Mouse (Mus musculus) heart, embryonic 13.5 days (tissue): ENCODE measurements around the gene Als2cl. TPM values are rescaled to one million over a fixed set of nuclear protein-coding genes. Genes with fewer than 3 reads are reported as not detected.

Experiments used
- ATAC-seq: fragments of 200-750 bp; cut with Nextera tagmentation; 2 replicates; pipeline ENCODE4 v1.8.0; 2017; ENCODE audit warnings: moderate TSS enrichment; ENCODE audit not compliant: insufficient number of reproducible peaks, low FRiP score, low TSS enrichment; ENCODE audit errors: extremely low read depth
- H3K27ac ChIP-seq: fragments of 300-500 bp; sonication (generic); replicated peaks from 2 replicates; pipeline ENCODE4 v1.5.1; 2015; ENCODE audit warnings: moderate library complexity, mild to moderate bottlenecking, inconsistent platforms
- H3K27me3 ChIP-seq: fragments of 300-500 bp; sonication (generic); replicated peaks from 2 replicates; pipeline ENCODE4 v1.6.1; 2015; ENCODE audit warnings: mild to moderate bottlenecking, inconsistent platforms
- H3K36me3 ChIP-seq: fragments of 300-500 bp; sonication (generic); 2 replicates; pipeline ENCODE4 v1.6.1; 2015; ENCODE audit warnings: mild to moderate bottlenecking, inconsistent platforms
- H3K4me1 ChIP-seq: fragments of 300-500 bp; sonication (generic); 2 replicates; pipeline ENCODE4 v1.6.1; 2015; ENCODE audit warnings: inconsistent platforms
- H3K4me2 ChIP-seq: fragments of 300-500 bp; sonication (generic); 2 replicates; pipeline ENCODE4 v1.6.1; 2015; ENCODE audit warnings: inconsistent platforms, mild to moderate bottlenecking, moderate library complexity
- H3K4me3 ChIP-seq: fragments of 300-500 bp; sonication (generic); 2 replicates; pipeline ENCODE4 v1.5.1; 2015; ENCODE audit warnings: moderate library complexity, mild to moderate bottlenecking, inconsistent platforms
- H3K9ac ChIP-seq: fragments of 300-500 bp; sonication (generic); 2 replicates; pipeline ENCODE4 v1.6.1; 2015; ENCODE audit warnings: inconsistent platforms, mild to moderate bottlenecking, moderate library complexity
- H3K9me3 ChIP-seq: fragments of 300-500 bp; sonication (generic); 2 replicates; pipeline ENCODE4 v1.6.1; 2016; ENCODE audit warnings: inconsistent platforms
- WGBS: fragments of 180-500 bp; shearing (Covaris S2); methylation state at CpG from one replicate; pipeline ENCODE4 v1.1.7; 2015; ENCODE audit warnings: mixed read lengths; 5-methylcytosine and 5-hydroxymethylcytosine counted together
- microRNA-seq: library from miRNA; unstranded; fragments of <30 nt; microRNA quantifications from one replicate; pipeline ENCODE4, GENCODE M21; 2016
- polyA plus RNA-seq: library from polyadenylated mRNA; unstranded; fragments of >200 nt; fragmentation: Nextera tagmentation; extraction: Ambion mirVana; gene quantifications from 2 replicates; pipeline ENCODE4 v1.2.1, GENCODE M21; 2015

The Als2cl gene
- polyA plus RNA-seq, 1 experiment from 2014 or later, result 0.88 TPM

GRCm38 (mm10) chr9:110947900-110948299, 68.2 kb downstream of the Als2cl start:
- Histone ChIP-seq H3K9ac (no peak overlapping the region), H3K4me1 (peaks cover 38% of the 10 kb centered on the region), H3K4me2 (no peak overlapping the region), H3K9me3 (no peaks in the 10 kb centered on the region), H3K27me3 (peaks cover 51% of the 10 kb centered on the region), H3K27ac (no peak overlapping the region), H3K36me3 (no peaks in the 10 kb centered on the region), H3K4me3 (no peak overlapping the region)
- WGBS, result 68% methylated on average over 6 of the region's 6 CpGs
- no peak for ATAC-seq

DNA sequence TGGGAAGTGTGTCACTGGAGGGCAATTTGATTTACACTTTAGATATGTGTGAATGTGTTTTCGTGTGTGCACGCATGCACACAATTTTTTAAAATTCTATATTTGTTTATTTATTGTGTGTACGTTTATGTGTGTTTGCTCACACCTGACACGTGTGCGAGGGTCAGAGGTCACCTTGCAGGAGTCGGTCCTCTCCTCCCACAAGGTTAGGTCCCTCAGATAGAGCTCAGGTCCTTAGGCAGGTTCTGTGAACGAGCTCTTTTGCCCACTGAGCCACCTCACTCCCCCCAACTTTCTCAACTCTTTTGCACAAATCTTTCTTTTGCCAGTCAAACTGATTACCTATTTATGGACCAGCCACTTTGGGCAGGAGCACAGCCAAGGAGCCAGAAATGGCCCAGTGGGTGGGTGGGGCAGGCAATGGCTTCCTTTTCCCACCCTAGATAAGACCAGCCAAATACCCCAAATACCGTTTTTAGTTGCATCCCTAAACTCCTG, 69.2 kb downstream of the Als2cl start:
- Histone ChIP-seq H3K27me3 (peaks cover 46% of the 10 kb centered on the region), H3K4me3 (no peak overlapping the region), H3K9me3 (no peaks in the 10 kb centered on the region), H3K27ac (peak overlapping the region; percentile 45; the same call in 1 of the 2 replicates), H3K9ac (no peak overlapping the region), H3K36me3 (no peaks in the 10 kb centered on the region), H3K4me2 (no peak overlapping the region), H3K4me1 (peaks cover 41% of the 10 kb centered on the region)
- ATAC-seq, result no peak
- 34% methylated on average over 8 of the region's 8 CpGs for WGBS

- Histone ChIP-seq H3K27ac (no peak overlapping the region), H3K4me3 (no peak overlapping the region), H3K4me2 (no peak overlapping the region), H3K27me3 (peaks cover 42% of the 10 kb centered on the region), H3K4me1 (peaks cover 39% of the 10 kb centered on the region), H3K9me3 (no peaks in the 10 kb centered on the region), H3K36me3 (no peaks in the 10 kb centered on the region), H3K9ac (no peak overlapping the region)
- no peak for ATAC-seq
- 94% methylated on average over 3 of the region's 3 CpGs for WGBS
These were observed 70.4 kb downstream of the Als2cl start for GRCm38 (mm10) chr9:110950109-110950508.

Small RNA genes lying within 50 kb of the gene (microRNA-seq; reads per million reads assigned to microRNA genes)
- not detected for gene Gm24269

Other genes with a start within 250 kb of the Als2cl start
- 1.3 and 1.8 TPM in 2 replicates for gene Nbeal2, start 225.7 kb upstream of the Als2cl start, polyA plus RNA-seq
- gene Ccdc12, start 223.4 kb upstream of the Als2cl start, polyA plus RNA-seq, result 119 and 136 TPM in 2 replicates
- 3,771 and 4,285 TPM in 2 replicates for gene Myl3, start 138.0 kb upstream of the Als2cl start, polyA plus RNA-seq
- 31.2 and 33.3 TPM in 2 replicates for gene Pth1r, start 132.7 kb upstream of the Als2cl start, polyA plus RNA-seq
- gene Prss42, start 81.7 kb upstream of the Als2cl start, polyA plus RNA-seq, result 0.11 TPM in 1 of 2 replicates, not detected in the other
- gene Prss44, start 65.9 kb upstream of the Als2cl start, polyA plus RNA-seq, result not detected in 2 replicates
- gene Prss43, start 53.2 kb upstream of the Als2cl start, polyA plus RNA-seq, result not detected in 2 replicates
- not detected in 2 replicates for gene Prss45, start 45.3 kb upstream of the Als2cl start, polyA plus RNA-seq
- not detected in 2 replicates for gene Prss46, start 35.4 kb upstream of the Als2cl start, polyA plus RNA-seq
- gene Prss50, start 21.9 kb upstream of the Als2cl start, polyA plus RNA-seq, result 0.13 and 0.56 TPM in 2 replicates
- 0.16 and 0.20 TPM in 2 replicates for gene Tmie, start 243 bp downstream of the Als2cl start, polyA plus RNA-seq
- gene Fam240a, start 37.0 kb downstream of the Als2cl start, polyA plus RNA-seq, result not detected in 2 replicates
- not detected in 2 replicates for gene Tdgf1, start 66.3 kb downstream of the Als2cl start, polyA plus RNA-seq
- 2.3 and 2.6 TPM in 2 replicates for gene Lrrc2, start 71.7 kb downstream of the Als2cl start, polyA plus RNA-seq
- gene Rtp3, start 110.7 kb downstream of the Als2cl start, polyA plus RNA-seq, result 0.05 and 0.57 TPM in 2 replicates
- 1.1 TPM in 2 replicates for gene Ltf, start 139.4 kb downstream of the Als2cl start, polyA plus RNA-seq
- gene Ccrl2, start 177.6 kb downstream of the Als2cl start, polyA plus RNA-seq, result 2.5 and 2.8 TPM in 2 replicates
- 53.0 and 56.4 TPM in 2 replicates for gene Lrrfip2, start 237.7 kb downstream of the Als2cl start, polyA plus RNA-seq